Mouse (Mus musculus): ENCODE results near the gene Rps6ka2. TPM values are rescaled to one million over a fixed set of nuclear protein-coding genes. Genes with fewer than 3 reads are reported as not detected.
"Not testable (repeated sequence)": the region's sequence is repeated elsewhere in the genome, so short reads cannot be mapped to it uniquely, and the experiment has no call there.

Rps6ka2 gene
- polyA plus RNA-seq, 1 experiment: 0.03 TPM

DNA sequence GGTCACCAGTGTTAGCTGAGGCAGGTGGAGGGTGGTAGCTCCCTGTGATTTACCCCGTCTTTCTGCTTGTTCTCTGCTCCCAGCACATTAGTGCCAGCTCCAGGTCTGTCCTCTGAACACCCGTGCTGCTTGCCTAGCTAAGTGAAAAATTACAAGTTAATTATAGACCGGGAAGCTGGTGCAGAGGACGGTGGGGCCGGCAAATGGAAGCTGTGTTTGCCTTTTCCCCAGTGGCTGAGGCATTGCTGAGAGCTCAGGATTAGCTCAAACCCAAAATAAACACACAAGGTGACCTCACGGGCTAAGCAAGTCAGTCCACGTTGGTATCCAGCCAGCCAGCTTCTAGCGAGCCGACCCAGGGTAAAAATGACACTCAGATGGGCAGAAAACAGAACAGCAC lies 103.1 kb downstream of the Rps6ka2 start:
- H3K27me3 ChIP-seq (ENCODE audit: control insufficient read depth): no peaks in the 10 kb centered on the region
- no peaks in the 10 kb centered on the region for H3K9me3 ChIP-seq (ENCODE audit: control insufficient read depth, low read length)
- H3K4me3 ChIP-seq (replicated peaks): no peak overlapping the region
- H3K4me1 ChIP-seq (ENCODE audit: control insufficient read depth): no peaks in the 10 kb centered on the region
- H3K36me3 ChIP-seq (ENCODE audit: control insufficient read depth): no peaks in the 10 kb centered on the region
- no peak for TF ChIP-seq GATA1 (IDR thresholded peaks at IDR 0.05; ENCODE audit: low read length)
- no peak for TF ChIP-seq TAL1 (IDR thresholded peaks at IDR 0.05; ENCODE audit: low read length)

DNA sequence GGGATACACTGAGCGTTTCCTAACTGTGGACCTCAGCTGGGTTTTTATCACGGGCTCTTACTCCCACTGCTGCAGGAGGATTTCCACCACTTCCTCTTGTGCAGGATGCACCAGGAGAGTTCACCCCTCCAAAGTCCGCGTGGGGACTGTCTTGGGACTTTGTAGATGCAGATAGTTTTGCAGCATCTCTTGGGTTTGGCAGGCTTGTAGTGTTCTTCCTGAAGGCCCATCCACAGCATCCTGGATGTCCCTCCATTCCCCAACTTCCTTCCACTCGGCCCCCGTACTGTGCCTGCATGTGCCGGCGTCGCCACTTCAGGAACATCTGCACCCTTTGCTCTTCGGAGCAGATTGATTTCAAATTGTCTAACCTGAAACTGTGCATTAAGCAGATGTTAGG lies 103.9 kb downstream of the Rps6ka2 start:
- Histone ChIP-seq H3K27me3 (ENCODE audit: control insufficient read depth) (no peaks in the 10 kb centered on the region), H3K9me3 (ENCODE audit: control insufficient read depth, low read length) (no peaks in the 10 kb centered on the region), H3K4me3 (replicated peaks) (no peak overlapping the region), H3K36me3 (ENCODE audit: control insufficient read depth) (no peaks in the 10 kb centered on the region), H3K4me1 (ENCODE audit: control insufficient read depth) (no peaks in the 10 kb centered on the region)
- TF ChIP-seq GATA1 (IDR thresholded peaks at IDR 0.05; ENCODE audit: low read length) (no peak), TAL1 (IDR thresholded peaks at IDR 0.05; ENCODE audit: low read length) (no peak)

DNA sequence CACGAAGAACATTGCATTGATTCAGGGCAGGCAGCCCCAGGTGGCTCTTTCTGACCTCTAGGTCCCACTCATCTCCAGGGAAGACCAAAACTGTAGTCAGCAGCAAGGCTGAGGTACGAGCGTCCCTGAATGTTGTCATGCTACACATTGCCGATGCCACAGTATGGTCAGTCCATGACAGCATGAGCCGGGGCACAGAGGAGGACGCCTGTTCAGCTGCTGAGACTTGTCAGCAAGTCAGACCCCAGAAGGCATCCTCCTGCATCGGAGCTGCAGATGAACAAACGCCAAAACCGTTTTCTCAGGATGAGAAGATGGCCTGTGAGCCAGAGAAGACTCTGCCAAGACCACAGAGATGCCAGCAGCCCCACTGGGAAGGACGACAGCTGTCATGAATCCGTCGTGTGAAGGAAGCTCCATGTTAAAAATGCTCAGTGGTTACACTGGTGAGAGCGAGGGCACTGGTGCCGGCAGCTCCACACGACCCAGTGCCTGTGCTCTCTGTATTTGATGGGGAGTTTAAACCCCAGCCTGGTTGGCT lies 108.9 kb downstream of the Rps6ka2 start:
- H3K4me3 ChIP-seq (replicated peaks): no peak overlapping the region
- TF ChIP-seq TAL1 (IDR thresholded peaks at IDR 0.05; ENCODE audit: low read length) (no peak), GATA1 (IDR thresholded peaks at IDR 0.05; ENCODE audit: low read length) (no peak)
- H3K4me1 ChIP-seq (ENCODE audit: control insufficient read depth): no peaks in the 10 kb centered on the region
- no peaks in the 10 kb centered on the region for H3K9me3 ChIP-seq (ENCODE audit: control insufficient read depth, low read length)
- H3K27me3 ChIP-seq (ENCODE audit: control insufficient read depth): no peaks in the 10 kb centered on the region
- no peaks in the 10 kb centered on the region for H3K36me3 ChIP-seq (ENCODE audit: control insufficient read depth)

DNA sequence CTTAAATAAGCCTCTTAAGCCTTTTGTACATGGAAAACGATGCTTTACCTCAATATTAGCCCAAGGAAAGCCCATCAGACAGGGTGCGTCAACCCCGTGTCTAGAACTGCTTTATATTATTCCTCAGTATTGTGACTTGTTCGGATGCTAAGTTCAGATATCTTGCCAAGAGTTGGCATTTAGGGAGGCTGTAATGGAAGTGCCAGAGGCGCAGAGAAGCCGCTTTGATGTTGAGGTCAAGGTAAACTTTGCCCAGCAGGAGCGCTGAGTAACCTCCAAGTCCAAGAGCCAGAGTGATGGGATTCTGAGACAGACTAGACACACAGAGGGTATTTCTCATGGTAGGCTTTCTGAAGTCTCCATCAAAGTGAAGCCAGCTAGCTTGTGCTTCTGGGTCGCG lies 109.3 kb downstream of the Rps6ka2 start:
- Histone ChIP-seq H3K27me3 (ENCODE audit: control insufficient read depth) (no peaks in the 10 kb centered on the region), H3K36me3 (ENCODE audit: control insufficient read depth) (no peaks in the 10 kb centered on the region), H3K4me3 (replicated peaks) (no peak overlapping the region), H3K4me1 (ENCODE audit: control insufficient read depth) (no peaks in the 10 kb centered on the region), H3K9me3 (ENCODE audit: control insufficient read depth, low read length) (no peaks in the 10 kb centered on the region)
- TF ChIP-seq GATA1 (IDR thresholded peaks at IDR 0.05; ENCODE audit: low read length): no peak
- no peak for TF ChIP-seq TAL1 (IDR thresholded peaks at IDR 0.05; ENCODE audit: low read length)

DNA sequence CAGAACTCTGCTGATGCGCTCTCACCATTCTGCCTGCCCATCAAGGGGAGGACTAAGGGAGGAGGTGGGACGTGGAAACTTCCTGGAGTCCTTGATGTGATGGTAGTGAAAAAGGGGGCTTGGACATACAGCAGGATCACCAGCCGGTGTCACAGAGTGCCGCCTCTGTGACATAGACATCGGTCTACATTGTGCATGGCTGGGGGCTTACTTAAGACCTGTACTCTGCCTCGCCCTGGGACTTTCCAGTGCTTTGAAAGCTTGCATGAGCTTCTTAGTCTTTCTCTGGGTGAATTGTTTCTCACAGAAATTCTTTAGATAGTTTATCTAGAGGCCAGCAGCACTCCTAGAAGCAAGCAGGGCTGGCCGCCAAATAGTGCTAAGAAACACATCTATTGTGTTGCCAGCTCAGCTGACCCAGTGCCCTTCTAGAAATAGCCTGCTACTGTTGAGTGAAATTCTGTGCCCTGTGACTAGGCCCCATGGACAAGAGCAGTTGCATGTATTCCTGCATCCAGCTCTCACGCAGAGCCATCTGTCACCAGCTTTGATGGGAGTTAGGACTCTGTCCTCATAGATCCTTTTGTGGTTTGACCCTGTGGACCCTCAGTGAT lies 114.5 kb downstream of the Rps6ka2 start:
- no peak overlapping the region for H3K4me3 ChIP-seq (replicated peaks)
- TF ChIP-seq TAL1 (IDR thresholded peaks at IDR 0.05; ENCODE audit: low read length) (no peak), GATA1 (IDR thresholded peaks at IDR 0.05; ENCODE audit: low read length) (no peak)
- H3K36me3 ChIP-seq (ENCODE audit: control insufficient read depth): no peaks in the 10 kb centered on the region
- H3K9me3 ChIP-seq (ENCODE audit: control insufficient read depth, low read length): no peaks in the 10 kb centered on the region
- no peaks in the 10 kb centered on the region for H3K4me1 ChIP-seq (ENCODE audit: control insufficient read depth)
- H3K27me3 ChIP-seq (ENCODE audit: control insufficient read depth): no peaks in the 10 kb centered on the region

DNA sequence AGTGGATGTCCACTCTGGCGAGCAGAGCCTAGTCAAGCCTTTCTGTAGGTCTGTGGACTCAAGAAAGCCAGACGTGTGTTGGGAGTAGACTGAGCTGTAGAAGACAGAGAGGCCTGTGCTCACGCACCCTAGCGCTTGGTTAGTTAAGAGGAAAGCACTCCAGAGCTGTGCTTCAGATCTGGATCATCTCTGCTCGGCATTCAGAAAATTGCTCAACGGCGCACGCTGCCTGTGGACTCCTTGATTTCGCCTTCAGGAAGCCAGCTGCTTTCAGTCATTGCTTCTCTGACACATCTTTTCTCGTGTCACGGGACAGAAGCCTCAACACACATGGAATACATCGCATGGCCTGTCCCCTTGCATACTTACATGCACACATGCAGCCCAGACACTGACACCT lies 115.4 kb downstream of the Rps6ka2 start:
- H3K4me1 ChIP-seq (ENCODE audit: control insufficient read depth): no peaks in the 10 kb centered on the region
- H3K9me3 ChIP-seq (ENCODE audit: control insufficient read depth, low read length): no peaks in the 10 kb centered on the region
- H3K36me3 ChIP-seq (ENCODE audit: control insufficient read depth): no peaks in the 10 kb centered on the region
- H3K27me3 ChIP-seq (ENCODE audit: control insufficient read depth): no peaks in the 10 kb centered on the region
- H3K4me3 ChIP-seq (replicated peaks): no peak overlapping the region
- TF ChIP-seq TAL1 (IDR thresholded peaks at IDR 0.05; ENCODE audit: low read length) (no peak), GATA1 (IDR thresholded peaks at IDR 0.05; ENCODE audit: low read length) (no peak)

DNA sequence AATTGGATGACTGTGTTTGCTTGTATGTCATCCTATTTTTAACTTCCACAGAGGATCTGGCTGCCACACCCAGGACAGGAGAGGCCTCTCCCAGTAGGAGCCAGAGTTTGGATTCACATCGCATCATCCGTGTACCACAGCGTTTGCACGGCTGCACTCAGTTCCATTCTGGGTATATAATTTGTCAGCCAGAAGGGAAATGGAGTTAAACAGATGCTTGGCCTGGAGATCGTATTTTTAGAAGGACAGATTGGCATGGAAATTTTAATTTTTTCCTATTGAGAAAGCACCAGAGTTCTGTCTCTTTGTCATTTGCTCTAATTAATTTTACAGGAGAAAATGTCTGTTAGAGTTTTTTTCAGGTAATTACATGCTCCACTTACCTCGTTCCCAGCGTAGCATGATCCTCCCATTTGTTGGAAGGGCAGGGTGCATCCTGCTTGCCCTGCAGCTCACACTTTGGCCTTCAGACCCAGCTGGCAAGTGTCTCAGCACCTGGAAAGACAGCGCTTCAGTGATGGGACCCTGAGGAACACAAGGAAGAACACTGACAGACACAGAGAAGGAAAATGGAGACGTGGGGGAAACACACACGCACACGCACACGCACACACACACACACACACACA lies 116.6 kb downstream of the Rps6ka2 start:
- no peak overlapping the region for H3K4me3 ChIP-seq (replicated peaks)
- no peaks in the 10 kb centered on the region for H3K9me3 ChIP-seq (ENCODE audit: control insufficient read depth, low read length)
- TF ChIP-seq TAL1 (IDR thresholded peaks at IDR 0.05; ENCODE audit: low read length) (no peak), GATA1 (IDR thresholded peaks at IDR 0.05; ENCODE audit: low read length) (no peak)
- no peaks in the 10 kb centered on the region for H3K4me1 ChIP-seq (ENCODE audit: control insufficient read depth)
- H3K36me3 ChIP-seq (ENCODE audit: control insufficient read depth): no peaks in the 10 kb centered on the region
- H3K27me3 ChIP-seq (ENCODE audit: control insufficient read depth): no peaks in the 10 kb centered on the region

DNA sequence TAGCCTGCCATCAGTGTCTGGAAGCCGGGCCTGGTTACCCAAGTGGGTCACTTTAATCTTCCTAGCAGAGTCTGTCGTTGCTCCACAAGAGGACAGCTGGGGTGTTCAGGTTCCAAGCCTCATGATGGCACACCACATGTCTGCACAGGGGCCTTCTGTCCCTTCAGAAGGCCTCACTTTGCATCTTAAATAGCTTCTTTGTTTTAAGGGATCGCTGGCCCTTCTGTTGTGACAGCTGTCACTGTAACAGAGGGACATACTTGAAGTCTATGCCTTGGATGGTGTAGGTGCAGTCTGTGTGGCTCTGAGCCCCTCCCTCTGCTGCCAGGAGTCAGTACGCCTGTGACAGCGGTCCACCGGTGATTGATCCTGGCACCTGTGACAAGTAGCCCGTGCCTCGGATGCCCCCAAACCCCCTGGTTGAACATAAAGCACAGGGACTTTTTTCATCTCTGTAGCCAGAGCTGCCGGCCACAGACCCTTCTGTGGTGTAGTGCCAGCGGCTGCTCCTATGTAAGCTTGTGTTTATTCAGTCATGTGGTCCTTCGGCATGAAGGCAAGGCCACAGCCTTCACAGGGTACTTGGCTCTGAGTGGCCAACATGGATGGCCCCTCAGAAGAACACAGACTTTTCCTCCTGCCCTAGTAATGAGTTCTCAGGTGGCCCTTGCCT lies 122.2 kb downstream of the Rps6ka2 start:
- TF ChIP-seq TAL1 (IDR thresholded peaks at IDR 0.05; ENCODE audit: low read length) (no peak), GATA1 (IDR thresholded peaks at IDR 0.05; ENCODE audit: low read length) (no peak)
- Histone ChIP-seq H3K4me1 (ENCODE audit: control insufficient read depth) (no peaks in the 10 kb centered on the region), H3K36me3 (ENCODE audit: control insufficient read depth) (no peaks in the 10 kb centered on the region), H3K4me3 (replicated peaks) (no peak overlapping the region), H3K27me3 (ENCODE audit: control insufficient read depth) (no peaks in the 10 kb centered on the region), H3K9me3 (ENCODE audit: control insufficient read depth, low read length) (no peaks in the 10 kb centered on the region)

DNA sequence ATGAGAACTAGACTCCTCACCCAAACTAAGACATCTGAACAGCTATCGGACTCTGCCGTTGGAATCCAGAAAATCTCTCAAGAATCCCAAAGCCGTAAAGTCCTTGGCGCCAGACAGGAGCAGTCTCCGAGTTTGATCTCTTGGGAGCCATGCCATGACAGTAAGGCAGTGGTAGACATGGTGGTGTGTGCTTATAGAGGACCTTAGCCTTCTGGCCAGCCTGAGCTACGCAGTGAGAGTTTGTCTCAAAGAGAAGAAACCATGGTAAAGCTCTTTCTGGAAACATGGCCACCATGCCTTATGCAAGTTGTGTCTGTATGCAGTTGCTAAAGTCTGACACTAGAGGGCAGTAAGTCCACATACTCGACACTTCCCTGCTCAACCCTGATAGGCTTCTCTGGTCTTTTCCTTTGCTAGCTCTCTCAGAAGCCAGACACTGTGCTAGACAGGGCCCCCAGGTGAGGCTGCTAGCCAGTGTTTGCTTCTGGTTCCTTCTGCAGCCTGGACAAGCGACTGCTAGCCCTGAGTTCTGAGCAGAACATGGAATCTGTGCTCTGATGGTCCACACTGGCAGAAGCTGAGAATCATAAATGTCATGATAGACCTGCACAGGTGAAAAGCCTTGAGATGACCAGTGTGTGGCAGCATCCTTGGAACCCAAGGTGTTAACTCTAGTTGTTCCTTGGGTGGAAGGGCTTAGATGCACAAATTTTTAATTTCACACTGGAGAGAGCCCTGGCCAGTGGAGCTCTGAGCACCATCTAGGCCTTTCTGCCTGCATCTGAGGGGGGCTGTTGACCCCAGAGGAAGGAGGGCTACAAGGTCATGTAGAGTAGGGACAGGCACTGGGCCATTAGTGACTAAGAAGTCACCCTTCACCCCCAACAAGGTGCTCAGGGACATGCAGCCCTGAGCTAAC lies 136.6 kb downstream of the Rps6ka2 start:
- not testable (repeated sequence) for H3K36me3 ChIP-seq (ENCODE audit: control insufficient read depth); H3K4me1 ChIP-seq (ENCODE audit: control insufficient read depth); H3K4me3 ChIP-seq (replicated peaks); H3K27me3 ChIP-seq (ENCODE audit: control insufficient read depth); H3K9me3 ChIP-seq (ENCODE audit: control insufficient read depth, low read length)

DNA sequence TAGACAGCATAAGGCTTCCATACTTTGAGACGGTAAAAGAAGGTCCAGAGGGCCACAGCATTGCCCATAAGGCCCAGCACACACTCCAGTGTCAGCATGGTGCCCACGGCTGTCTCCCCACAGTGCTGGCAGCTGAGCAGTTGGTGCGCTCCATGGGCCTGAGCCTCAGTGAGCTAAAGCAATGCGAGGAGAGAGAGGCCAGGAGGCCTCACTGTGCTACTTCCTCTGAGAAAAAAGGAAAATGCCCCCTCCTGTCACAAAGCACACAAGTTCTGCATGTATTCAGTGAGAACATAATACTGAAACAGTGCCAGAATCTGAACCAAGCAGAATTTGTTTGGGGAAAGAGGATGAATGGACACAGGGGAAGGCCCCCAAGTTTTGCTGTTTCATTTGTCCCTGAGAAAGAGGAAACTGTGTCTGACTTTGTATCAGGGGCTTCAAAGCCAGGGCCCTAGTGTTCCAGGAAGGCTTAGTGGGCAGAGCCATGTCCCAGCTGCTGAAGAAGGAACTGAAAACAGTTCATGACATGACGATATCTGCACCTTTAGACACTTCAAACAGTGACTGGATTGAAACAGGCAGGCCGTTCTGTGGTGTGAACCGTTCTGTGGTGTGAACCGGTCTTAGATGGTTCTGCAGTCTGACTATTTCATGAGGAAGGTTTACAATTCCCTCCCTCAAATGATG lies 145.9 kb downstream of the Rps6ka2 start:
- not testable (repeated sequence) for H3K27me3 ChIP-seq (ENCODE audit: control insufficient read depth); H3K36me3 ChIP-seq (ENCODE audit: control insufficient read depth); H3K4me1 ChIP-seq (ENCODE audit: control insufficient read depth); H3K4me3 ChIP-seq (replicated peaks); H3K9me3 ChIP-seq (ENCODE audit: control insufficient read depth, low read length)

DNA sequence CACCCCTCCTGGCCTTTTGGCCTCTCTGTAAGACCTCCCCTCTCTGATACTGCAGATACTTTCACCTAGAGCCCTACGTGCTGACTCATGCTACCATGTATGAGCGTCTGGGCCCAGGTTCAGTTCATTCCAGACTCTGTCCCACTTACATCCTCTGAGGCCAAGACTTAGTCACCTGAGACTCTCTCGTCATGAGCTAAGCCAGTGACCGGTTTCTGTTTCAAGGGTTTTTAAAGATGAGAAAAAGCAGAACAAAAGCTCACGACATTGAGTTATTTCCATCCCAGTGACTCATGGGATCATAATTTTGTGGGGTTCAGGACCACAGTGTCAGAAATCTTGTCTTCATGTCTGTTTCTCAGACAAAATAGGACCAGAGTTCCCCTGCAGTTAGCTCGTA lies 149.9 kb downstream of the Rps6ka2 start:
- not testable (repeated sequence) for H3K36me3 ChIP-seq (ENCODE audit: control insufficient read depth); H3K4me3 ChIP-seq (replicated peaks); H3K27me3 ChIP-seq (ENCODE audit: control insufficient read depth)

DNA sequence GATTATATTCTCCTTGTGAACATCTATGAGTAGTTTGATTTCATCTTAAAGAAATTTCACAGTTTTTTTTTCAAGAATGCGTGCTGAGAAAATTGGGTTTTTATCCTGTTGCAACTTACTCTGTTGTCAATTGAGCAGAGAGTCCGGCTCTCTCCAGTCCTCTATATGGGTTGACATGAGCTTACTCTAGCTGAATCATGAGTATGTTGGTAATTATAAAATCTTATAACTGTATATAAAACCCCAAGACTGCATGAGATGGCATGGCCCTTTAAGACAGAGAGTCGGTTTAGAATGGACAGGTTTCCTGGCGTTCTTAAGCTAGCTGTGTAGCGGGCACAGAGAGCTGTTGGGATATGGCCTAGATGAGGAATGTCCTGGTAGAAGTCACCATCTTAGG lies 154.4 kb downstream of the Rps6ka2 start, which contains the start of gene Tcp10a:
Tcp10a (plus strand) TSS at position 301 of the 400 bp plus-strand sequence.
- H3K4me3 ChIP-seq (replicated peaks); H3K36me3 ChIP-seq (ENCODE audit: control insufficient read depth); H3K9me3 ChIP-seq (ENCODE audit: control insufficient read depth, low read length); H3K4me1 ChIP-seq (ENCODE audit: control insufficient read depth); H3K27me3 ChIP-seq (ENCODE audit: control insufficient read depth): not testable (repeated sequence)

More for the DNA sequence above, 149.9 kb downstream of the Rps6ka2 start:
- not testable (repeated sequence) for H3K9me3 ChIP-seq (ENCODE audit: control insufficient read depth, low read length); H3K4me1 ChIP-seq (ENCODE audit: control insufficient read depth)

All from erythroblast, embryonic 14.5 days (primary cell).